Mouse (Mus musculus): ENCODE measurements around the gene Clec1b.

Gene Clec1b

GRCm38 (mm10) chr6:129408562-129408961 is 11.5 kb downstream of the Clec1b start, which contains the start of gene Clec9a:
Clec9a (plus strand) TSS chr6:129408862.
- no peak for DNase-seq (ENCODE audit: low spot score in 2 of 2)

GRCm38 (mm10) chr6:129414177-129414576 is 17.1 kb downstream of the Clec1b start:
- no peak for DNase-seq (ENCODE audit: low spot score in 2 of 2)

- no peak for DNase-seq (ENCODE audit: low spot score in 2 of 2)
Observed at GRCm38 (mm10) chr6:129422311-129422710, 25.2 kb downstream of the Clec1b start.

GRCm38 (mm10) chr6:129423040-129423733 is 26.1 kb downstream of the Clec1b start:
- no peak for DNase-seq (ENCODE audit: low spot score in 2 of 2)

- DNase-seq (ENCODE audit: low spot score in 2 of 2) = peak; percentile 66 to 67
Observed at GRCm38 (mm10) chr6:129423734-129424072, 26.6 kb downstream of the Clec1b start.

- DNase-seq (ENCODE audit: low spot score in 2 of 2) = no peak
Observed at GRCm38 (mm10) chr6:129425217-129425616, 28.1 kb downstream of the Clec1b start.

- no peak for DNase-seq (ENCODE audit: low spot score in 2 of 2)
Observed at GRCm38 (mm10) chr6:129425812-129426211, 28.7 kb downstream of the Clec1b start.

GRCm38 (mm10) chr6:129427281-129427680 is 30.2 kb downstream of the Clec1b start:
- DNase-seq (ENCODE audit: low spot score in 2 of 2) = no peak

- DNase-seq (ENCODE audit: low spot score in 2 of 2) = no peak
Observed at GRCm38 (mm10) chr6:129434239-129434638, 37.1 kb downstream of the Clec1b start.

- no peak for DNase-seq (ENCODE audit: low spot score in 2 of 2)
Observed at GRCm38 (mm10) chr6:129436025-129436424, 38.9 kb downstream of the Clec1b start.

- no peak for DNase-seq (ENCODE audit: low spot score in 2 of 2)
Observed at GRCm38 (mm10) chr6:129438033-129438432, 40.9 kb downstream of the Clec1b start.

GRCm38 (mm10) chr6:129449743-129450142 is 52.6 kb downstream of the Clec1b start:
- no peak for DNase-seq (ENCODE audit: low spot score in 2 of 2)

GRCm38 (mm10) chr6:129451411-129452039 is 54.4 kb downstream of the Clec1b start, which contains the start of gene Clec1a:
Clec1a (minus strand) TSS chr6:129452000.
- no peak for DNase-seq (ENCODE audit: low spot score in 2 of 2)

Data from right cerebral cortex, adult 2 months (tissue).